Mouse (Mus musculus) ES-E14 (cell line): ENCODE measurements at regions not wholly inside any gene's neighbourhood (a gene's known extent, or its start where the extent isn't known, plus 50 kb on each side); places are given as distances from the start of the nearest gene placed in this dataset.

ENCODE experiments used
- DNase-seq: peaks from one replicate; pipeline ENCODE4 v3.0.0-alpha.2; 2013; ENCODE audit warnings: low read depth, low spot score
- H3K27ac ChIP-seq: 2 replicates; pipeline ENCODE4 v1.5.1; 2012; ENCODE audit warnings: low read depth, mild to moderate bottlenecking, low read length, moderate library complexity, mixed read lengths; ENCODE audit not compliant: poor library complexity, insufficient read depth, severe bottlenecking
- H3K36me3 ChIP-seq: 2 replicates; pipeline ENCODE4 v1.6.1; 2012; ENCODE audit warnings: mild to moderate bottlenecking, low read length, moderate library complexity, mixed read lengths; ENCODE audit not compliant: control insufficient read depth, poor library complexity, insufficient read depth, severe bottlenecking
- H3K4me1 ChIP-seq, 2 experiments: fragments of 150-350 bp in 1 of 2; sonication (generic) in 1 of 2; 2 replicates each; pipeline ENCODE4 v1.6.1; 2012; ENCODE audit warnings: low read length in 2 of 2, mild to moderate bottlenecking in 1 of 2, mixed read lengths in 1 of 2; ENCODE audit not compliant: control insufficient read depth in 2 of 2, insufficient read depth in 2 of 2, poor library complexity in 1 of 2
- H3K4me3 ChIP-seq, 2 experiments: fragments of 150-350 bp in 1 of 2; sonication (generic) in 1 of 2; 2 replicates each; pipeline ENCODE4 v1.5.1; 2012; ENCODE audit warnings: low read length in 2 of 2, low read depth in 1 of 2, mild to moderate bottlenecking in 1 of 2, mixed read lengths in 1 of 2; ENCODE audit not compliant: insufficient read depth in 1 of 2, poor library complexity in 1 of 2, severe bottlenecking in 1 of 2
- H3K9ac ChIP-seq: 2 replicates; pipeline ENCODE4 v1.6.1; 2012; ENCODE audit warnings: low read depth, mild to moderate bottlenecking, low read length, mixed read lengths; ENCODE audit not compliant: poor library complexity, insufficient read depth, severe bottlenecking
- H3K9me3 ChIP-seq: fragments of 150-350 bp; sonication (generic); 2 replicates; pipeline ENCODE4 v1.6.1; 2012; ENCODE audit warnings: low read depth, mild to moderate bottlenecking, low read length; ENCODE audit not compliant: control insufficient read depth, insufficient read depth
- CHD2 ChIP-seq: IDR thresholded peaks from 2 replicates; pipeline ENCODE4 v1.6.1; 2014; ENCODE audit warnings: mild to moderate bottlenecking, low read depth, low read length, inconsistent platforms
- HCFC1 ChIP-seq: IDR thresholded peaks from 2 replicates; pipeline ENCODE4 v1.6.1; 2012; ENCODE audit warnings: low read length, inconsistent platforms, borderline replicate concordance; ENCODE audit not compliant: insufficient read depth
- MAFK ChIP-seq: IDR thresholded peaks from 2 replicates; pipeline ENCODE4 v1.6.1; 2014; ENCODE audit warnings: mild to moderate bottlenecking, low read depth, low read length, inconsistent platforms; ENCODE audit not compliant: insufficient read depth
- ZC3H11A ChIP-seq: IDR thresholded peaks from 2 replicates; pipeline ENCODE4 v1.6.1; 2012; ENCODE audit warnings: low read depth, mild to moderate bottlenecking, inconsistent platforms, low read length, borderline replicate concordance
- ZNF384 ChIP-seq: IDR thresholded peaks from 2 replicates; pipeline ENCODE4 v1.6.1; 2012; ENCODE audit warnings: low read depth, low read length, inconsistent platforms
- in situ Hi-C, 2 experiments: fragments of 600-800 bp; cut with MboI; formaldehyde crosslinking; loops; one replicate each; pipeline ENCODE4 v1.15.1; 2025; ENCODE audit warnings: low sequenced_read_pairs in 2 of 2, inconsistent platforms in 1 of 2; ENCODE audit not compliant: unreplicated experiment in 2 of 2

DNA sequence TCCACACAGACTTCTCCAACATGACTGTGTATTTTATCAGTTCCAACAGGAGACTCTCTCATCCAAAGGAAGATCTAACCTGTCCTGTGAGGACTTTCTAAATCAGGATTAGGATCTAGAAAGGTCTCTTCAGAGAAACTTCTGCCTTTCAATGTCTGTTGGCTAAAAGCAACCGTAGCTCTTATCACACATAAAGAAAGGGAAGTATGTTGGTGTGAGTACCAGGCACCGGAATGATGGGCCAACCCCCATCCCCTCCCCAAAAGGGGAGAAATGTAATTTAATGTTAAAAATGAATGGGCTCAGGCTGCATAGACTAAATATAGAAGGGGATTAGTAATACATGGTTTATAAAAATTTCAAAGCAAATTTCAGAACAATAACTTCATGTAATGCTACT is 149.9 kb downstream of the Prr30 start:
- Histone ChIP-seq H3K4me3 (no peak overlapping the region), H3K9me3 (no peaks in the 10 kb centered on the region), H3K36me3 (no peaks in the 10 kb centered on the region), H3K4me1 (no peaks in the 10 kb centered on the region), H3K9ac (no peak overlapping the region), H3K27ac (no peak overlapping the region)
- in situ Hi-C loops: no loop called here
- TF ChIP-seq HCFC1 (no peak), ZC3H11A (no peak), CHD2 (no peak), ZNF384 (no peak), MAFK (no peak)
- no peak for DNase-seq

DNA sequence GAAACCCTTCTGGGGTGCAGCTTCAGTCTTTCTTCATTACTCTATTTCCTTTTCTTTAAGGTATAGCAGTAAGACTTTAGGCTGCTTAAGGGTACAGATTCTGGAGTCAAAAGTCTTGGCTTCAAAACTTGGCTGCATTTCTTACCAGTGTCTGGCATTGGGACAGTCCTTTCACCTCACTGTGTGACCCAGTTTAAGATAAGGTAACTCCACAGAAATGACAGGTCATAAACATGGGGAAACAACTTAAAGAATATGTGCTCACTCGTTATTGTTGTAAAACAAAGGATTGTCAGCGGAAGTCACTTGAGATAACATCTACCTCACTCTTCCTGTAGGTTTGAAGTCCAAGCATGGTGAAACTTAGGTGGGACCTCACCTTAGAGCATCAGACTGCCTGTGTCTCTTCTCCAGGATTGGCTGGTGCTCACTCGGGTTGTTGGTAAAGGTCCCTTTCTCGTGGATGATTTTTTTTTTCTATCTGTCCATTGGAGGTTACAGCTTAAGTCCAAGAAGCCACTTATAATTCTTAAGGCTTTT is 150.4 kb downstream of the Prr30 start:
- TF ChIP-seq ZC3H11A (no peak), HCFC1 (no peak), ZNF384 (no peak), MAFK (no peak), CHD2 (no peak)
- Histone ChIP-seq H3K36me3 (no peaks in the 10 kb centered on the region), H3K4me1 (no peaks in the 10 kb centered on the region), H3K9ac (no peak overlapping the region), H3K27ac (no peak overlapping the region), H3K9me3 (no peaks in the 10 kb centered on the region), H3K4me3 (no peak overlapping the region)
- DNase-seq: no peak
- in situ Hi-C loops: no loop called here

DNA sequence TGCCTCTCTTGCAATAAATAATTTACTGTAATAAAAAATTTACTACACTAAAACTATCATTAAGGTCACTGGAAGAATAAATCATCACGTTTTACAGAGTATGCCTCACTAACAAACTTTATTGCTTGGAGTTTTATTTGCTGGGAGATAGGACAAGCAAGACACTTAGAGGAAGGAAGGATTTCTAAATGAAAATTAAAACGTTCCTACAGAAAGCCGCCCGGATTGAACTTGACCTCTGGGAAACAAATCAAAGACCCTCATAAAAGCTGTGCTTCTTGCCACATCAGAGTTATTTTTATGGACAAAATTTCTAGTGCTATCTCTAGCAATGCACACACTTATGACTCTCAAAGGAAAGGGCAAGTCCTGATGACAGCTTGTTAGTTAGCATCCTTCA is 156.6 kb downstream of the Prr30 start:
- Histone ChIP-seq H3K9ac (no peak overlapping the region), H3K4me3 (no peak overlapping the region), H3K36me3 (no peaks in the 10 kb centered on the region), H3K4me1 (no peaks in the 10 kb centered on the region), H3K9me3 (no peaks in the 10 kb centered on the region), H3K27ac (no peak overlapping the region)
- in situ Hi-C loops: no loop called here
- no peak for DNase-seq
- TF ChIP-seq HCFC1 (no peak), ZC3H11A (no peak), ZNF384 (no peak), MAFK (no peak), CHD2 (no peak)

DNA sequence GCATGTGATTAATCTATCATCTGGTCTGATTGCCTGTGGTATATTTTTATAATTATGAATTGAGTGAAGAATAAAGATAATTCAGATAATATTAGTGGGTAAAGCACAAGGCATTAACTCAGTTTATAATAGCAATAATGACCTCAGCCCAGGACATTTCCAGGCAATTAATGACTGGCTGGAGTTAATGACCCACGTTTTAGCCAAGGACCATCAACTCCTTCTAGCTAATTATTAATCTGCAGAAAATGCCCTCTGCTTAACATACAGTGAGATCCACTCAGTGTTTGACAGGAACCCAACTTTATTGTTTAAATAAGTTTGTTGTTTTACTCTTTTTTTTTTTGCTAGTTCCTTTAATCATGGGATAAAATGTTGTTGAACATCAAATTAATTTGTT is 199.1 kb downstream of the Prr30 start:
- no peaks in the 10 kb centered on the region for H3K36me3 ChIP-seq
- no peaks in the 10 kb centered on the region for H3K4me1 ChIP-seq
- no peak overlapping the region for H3K27ac ChIP-seq
- DNase-seq: no peak
- no peak overlapping the region for H3K9ac ChIP-seq
- no peaks in the 10 kb centered on the region for H3K9me3 ChIP-seq
- no peak overlapping the region for H3K4me3 ChIP-seq
- in situ Hi-C loops: no loop called here
- TF ChIP-seq HCFC1 (no peak), MAFK (no peak), CHD2 (no peak), ZNF384 (no peak), ZC3H11A (no peak)

DNA sequence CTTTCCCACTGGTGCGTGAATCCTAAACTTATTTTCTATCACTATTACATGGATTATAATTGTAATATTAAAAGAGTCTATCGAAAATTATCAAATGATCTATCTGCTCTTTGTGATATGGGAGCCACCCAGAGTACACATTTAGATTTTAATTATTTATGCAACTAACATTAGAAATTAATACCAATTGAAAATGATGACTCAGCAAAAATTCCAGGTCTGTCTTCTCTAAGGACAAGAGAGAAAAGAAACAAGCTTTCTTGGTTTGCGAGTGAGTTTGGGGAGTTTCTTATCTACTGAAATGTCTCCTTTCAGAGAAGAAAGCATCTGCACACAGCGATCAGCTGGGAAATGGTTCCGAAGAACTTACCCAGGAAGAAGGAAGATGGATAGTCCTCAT is 219.4 kb downstream of the Prr30 start:
- Histone ChIP-seq H3K36me3 (no peaks in the 10 kb centered on the region), H3K9me3 (no peaks in the 10 kb centered on the region), H3K27ac (no peak overlapping the region), H3K9ac (no peak overlapping the region), H3K4me3 (no peak overlapping the region), H3K4me1 (no peaks in the 10 kb centered on the region)
- no peak for TF ChIP-seq ZC3H11A
- TF ChIP-seq MAFK: peak; percentile 99
- DNase-seq: no peak
- in situ Hi-C loops: no loop called here
